Mouse (Mus musculus) layer of hippocampus, adult 2 months (tissue): ENCODE measurements at regions not wholly inside any gene's neighbourhood (a gene's known extent, or its start where the extent isn't known, plus 50 kb on each side); places are given as distances from the start of the nearest gene placed in this dataset.

Experiments used
- DNase-seq, 2 experiments: peaks; one replicate each; pipeline ENCODE4 v3.0.0; 2022; ENCODE audit warnings: low spot score in 2 of 2
- H3K27ac ChIP-seq: fragments of 200-600 bp; 2 replicates; pipeline ENCODE4 v1.8.1; 2022
- H3K4me3 ChIP-seq: fragments of 200-600 bp; 2 replicates; pipeline ENCODE4 v1.8.1; 2022; ENCODE audit warnings: mild to moderate bottlenecking
- CTCF ChIP-seq: fragments of 200-600 bp; conservative IDR thresholded peaks from 2 replicates; pipeline ENCODE4 v1.8.1; 2022; ENCODE audit warnings: antibody characterized with exemption, mild to moderate bottlenecking, moderate library complexity

DNA sequence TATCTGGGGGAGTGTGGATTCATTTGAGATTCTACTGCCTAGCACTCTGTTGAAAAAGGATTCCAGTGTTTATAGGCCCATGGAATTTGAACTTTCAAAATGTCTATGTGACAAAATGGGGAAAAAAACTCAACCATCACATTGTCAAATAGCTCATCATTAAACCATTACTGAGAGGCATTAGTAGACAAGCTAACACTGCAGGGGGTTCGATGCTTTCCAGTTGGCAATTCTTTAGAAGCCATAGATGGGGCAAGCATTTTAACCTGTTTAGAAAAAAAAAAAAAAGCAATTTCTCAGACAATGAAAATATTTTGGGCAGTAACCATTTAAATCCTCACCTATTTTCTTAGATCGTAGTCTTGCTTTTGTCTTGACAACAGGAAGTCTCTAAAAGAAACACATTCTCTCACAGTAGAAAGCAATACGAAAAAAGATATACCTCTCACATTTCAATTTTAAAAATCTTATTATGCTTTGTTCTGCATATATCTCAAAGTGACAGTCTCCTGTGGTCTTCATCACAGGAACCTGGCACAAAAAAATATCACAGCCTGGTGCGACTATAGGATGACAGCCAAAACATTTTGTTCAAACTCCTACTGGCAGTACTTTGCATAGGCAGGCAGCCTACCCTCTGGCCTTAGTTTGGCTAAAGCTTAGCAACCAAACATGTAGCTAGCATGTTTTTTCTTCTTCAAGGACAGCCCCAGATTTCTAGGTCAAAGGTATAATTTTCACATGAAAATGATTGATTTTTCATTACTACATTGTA lies 1787.5 kb downstream of the Pcdh19 start:
- TF ChIP-seq CTCF: 0 out of 2 replicates have a peak, but pooled peaks have one; percentile 25
- no peak for DNase-seq
- Histone ChIP-seq H3K27ac (no peak overlapping the region), H3K4me3 (no peak overlapping the region)

GRCm38 (mm10) chrX:131885092-131885491 lies 1803.7 kb downstream of the Pcdh19 start:
- Histone ChIP-seq H3K27ac (no peak overlapping the region), H3K4me3 (no peak overlapping the region)
- no peak for DNase-seq
- no peak for TF ChIP-seq CTCF
